Mouse (Mus musculus): ENCODE results near the gene Slc25a21.

Slc25a21 gene

DNA sequence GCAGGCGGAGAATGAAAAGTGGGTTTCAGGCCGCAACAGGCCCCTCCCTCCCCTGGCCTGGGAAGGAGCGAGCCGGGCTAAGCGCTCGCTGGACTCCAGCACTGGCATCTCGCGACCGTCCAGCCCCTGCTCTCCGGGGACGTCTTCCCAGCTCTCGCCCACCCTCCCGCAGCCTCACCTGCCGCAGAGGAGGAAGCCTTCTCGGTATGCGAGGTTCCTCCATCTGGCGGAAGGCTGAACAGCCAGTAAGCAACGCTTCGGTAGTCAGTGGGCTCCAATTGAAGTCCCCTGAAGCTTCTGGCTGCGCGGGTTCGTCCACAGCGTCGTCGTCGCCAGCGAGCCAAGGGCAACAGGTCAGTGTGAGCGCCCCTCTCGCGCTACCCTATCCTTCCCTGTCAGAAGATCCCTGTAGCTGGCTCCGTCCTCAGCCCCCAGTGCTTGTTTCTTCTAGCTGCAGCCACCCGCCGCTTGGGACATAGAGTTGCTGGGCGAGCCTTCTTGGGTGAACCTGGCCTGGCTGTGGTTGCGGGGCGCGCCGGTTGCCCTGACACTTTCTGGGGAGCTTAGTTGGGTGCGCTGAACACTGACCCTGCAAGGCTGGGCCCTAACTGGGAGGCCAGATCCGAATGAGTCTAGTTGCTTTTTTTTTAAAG is 505.7 kb downstream of the Slc25a21 start, which contains the start of gene Pax9:
Pax9 (plus strand) TSS at position 341 of the 653 bp plus-strand sequence.
- no peak for DNase-seq (ENCODE audit: low spot score in 2 of 2)

DNA sequence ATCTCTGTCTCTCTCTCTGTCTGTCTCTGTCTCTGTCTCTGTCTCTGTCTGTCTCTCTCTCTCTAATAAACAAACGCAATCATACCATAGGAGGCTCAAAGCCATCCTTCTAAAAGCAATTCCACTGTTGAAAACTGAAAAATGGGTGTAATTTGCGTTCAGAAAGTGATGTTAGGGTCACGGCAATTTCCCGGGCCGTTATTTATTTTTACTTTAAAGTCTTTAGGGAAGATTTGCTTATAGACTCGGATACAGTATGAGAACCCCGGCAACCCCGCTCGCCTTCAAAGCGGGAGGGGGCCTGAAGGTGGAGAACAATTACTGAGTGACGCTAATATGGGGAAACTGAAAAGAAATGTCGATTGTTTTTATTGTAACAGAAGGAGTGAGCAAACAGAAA is 506.3 kb downstream of the Slc25a21 start:
- no peak for DNase-seq (ENCODE audit: low spot score in 2 of 2)

DNA sequence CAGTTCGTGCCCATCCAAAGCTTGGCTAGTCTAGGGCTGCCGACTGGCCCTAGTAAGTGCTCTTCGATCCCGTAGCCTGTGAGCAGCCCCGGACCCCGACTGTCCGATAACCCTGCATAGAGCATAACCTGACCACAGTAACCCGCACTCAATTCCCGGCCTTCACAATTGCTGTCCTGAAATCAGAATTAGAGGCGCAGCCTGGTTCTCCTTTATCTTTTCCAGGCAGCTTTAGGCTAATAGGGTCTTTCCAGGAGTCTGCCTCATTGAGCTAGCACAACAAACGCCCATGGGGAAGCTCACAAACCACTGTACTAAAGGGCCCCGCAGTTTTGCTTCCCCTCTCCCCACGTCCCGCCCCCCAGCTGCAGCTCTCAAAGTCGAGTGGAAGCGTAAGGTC is 506.9 kb downstream of the Slc25a21 start:
- no peak for DNase-seq (ENCODE audit: low spot score in 2 of 2)

DNA sequence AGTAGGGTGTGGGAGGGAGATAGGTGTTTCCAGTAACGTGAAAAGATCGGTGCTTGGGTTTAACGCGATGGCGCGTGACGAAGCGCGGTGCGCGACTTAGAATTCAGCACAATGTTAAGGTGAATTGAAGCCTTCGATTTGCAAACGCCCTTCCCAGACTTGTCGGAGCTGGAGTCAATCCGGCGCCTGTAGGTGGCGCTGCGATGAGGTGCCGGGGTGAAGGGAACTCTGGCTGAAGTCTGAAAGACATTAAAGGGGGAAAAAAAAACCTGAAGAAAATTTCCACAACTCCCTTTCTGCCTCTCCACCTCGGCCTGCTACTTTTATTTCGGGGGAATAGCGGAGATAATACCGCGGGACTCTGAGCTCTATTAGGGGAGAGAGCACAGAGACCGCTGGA is 507.5 kb downstream of the Slc25a21 start:
- DNase-seq (ENCODE audit: low spot score in 2 of 2), result no peak

DNA sequence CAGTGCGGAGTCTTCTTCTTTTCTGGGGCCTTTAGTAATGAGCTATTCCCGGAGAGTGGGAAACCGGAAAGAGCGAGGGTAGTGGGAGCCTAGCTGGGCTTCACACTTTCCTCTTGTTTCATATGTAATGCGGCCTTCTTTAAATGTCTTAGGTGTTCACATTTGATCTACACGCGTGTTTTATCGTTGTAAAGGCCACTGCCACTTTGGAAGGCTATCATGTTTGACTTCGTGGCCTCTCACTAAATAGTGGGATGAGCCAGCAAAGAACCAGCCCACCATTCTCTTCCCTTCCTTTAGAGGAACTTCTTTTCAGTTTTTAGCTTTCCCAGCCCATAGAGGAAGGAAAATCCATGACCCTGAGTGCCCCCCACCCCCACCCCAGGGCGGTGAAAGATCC is 507.9 kb downstream of the Slc25a21 start:
- no peak for DNase-seq (ENCODE audit: low spot score in 2 of 2)

DNA sequence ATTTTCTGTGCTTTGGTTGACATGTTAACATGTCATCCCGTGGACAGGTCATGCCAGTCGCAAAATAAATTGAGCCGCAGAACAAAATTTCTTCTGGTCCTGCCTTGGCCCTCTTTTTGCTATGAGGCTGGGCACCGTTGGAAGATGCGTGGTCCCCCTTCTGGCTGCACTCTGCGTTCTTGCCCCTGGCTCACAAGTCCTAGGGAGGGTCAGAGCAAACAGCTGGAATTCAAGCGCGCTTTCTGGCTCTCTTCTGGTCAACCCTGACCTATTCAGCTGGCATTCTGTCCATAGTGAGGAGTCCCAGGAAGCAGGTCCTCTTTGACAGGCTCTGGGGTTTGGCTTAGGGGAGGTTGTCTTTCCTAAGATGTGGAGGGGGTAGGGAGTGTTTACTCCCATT is 508.4 kb downstream of the Slc25a21 start:
- no peak for DNase-seq (ENCODE audit: low spot score in 2 of 2)

DNA sequence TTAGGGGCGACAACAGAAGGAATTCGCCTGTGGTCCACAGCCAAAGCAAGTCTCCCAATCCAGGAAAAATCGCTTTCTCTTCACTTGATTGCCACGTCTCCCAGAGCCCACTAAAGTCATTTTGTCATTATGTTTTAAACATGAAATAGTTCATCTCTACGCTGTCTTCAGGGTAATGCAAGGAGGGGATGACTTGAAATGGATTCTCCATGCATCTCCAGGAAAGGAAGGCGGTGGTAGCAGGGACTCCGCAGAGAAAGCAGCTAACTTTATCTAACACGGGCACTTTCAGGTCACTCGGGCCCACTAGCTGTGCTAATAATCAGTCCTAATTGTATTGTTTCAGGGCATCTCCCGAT is 508.8 kb downstream of the Slc25a21 start:
- DNase-seq (ENCODE audit: low spot score in 2 of 2), result no peak

DNA sequence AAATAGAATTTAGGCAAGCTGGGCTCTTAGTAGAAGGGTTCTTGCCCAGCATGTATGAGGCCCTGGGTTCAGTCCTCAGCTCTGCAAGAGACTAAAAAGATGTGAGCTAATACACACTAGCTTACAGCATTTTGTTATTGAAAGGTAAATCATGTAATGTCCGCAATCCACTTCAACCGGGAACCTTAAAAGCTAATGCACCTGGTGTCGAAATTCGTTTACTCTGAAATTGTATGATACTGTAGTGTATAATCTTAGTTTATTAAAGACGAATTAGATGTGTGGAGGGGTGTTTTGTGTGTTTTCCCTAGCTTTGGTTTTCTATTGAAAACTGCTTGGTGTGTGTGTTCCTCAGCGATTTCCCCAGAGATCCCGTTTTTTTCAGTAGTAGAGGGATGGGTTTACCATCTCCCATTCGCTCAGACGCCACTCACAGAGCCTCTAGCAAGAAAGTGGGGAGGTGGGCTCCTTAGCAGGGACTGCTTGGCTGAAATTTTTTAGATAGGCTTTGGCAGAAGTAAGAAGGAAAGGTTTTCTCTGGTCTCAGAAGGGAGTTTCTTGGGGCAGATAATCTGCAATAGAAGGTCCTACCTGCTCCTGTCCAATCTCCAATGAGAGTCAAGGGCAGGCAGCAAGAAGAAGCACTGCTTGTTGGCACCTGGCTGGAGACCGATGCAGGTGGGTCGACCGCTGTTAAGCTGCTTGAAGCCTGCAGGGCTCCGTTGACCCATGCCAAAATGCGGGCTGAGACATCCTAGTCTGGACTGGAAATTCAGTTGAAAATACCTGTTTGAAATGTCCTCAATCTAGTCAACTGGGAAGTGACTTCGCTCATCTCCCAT is 509.4 kb downstream of the Slc25a21 start:
- DNase-seq (ENCODE audit: low spot score in 2 of 2), result no peak

DNA sequence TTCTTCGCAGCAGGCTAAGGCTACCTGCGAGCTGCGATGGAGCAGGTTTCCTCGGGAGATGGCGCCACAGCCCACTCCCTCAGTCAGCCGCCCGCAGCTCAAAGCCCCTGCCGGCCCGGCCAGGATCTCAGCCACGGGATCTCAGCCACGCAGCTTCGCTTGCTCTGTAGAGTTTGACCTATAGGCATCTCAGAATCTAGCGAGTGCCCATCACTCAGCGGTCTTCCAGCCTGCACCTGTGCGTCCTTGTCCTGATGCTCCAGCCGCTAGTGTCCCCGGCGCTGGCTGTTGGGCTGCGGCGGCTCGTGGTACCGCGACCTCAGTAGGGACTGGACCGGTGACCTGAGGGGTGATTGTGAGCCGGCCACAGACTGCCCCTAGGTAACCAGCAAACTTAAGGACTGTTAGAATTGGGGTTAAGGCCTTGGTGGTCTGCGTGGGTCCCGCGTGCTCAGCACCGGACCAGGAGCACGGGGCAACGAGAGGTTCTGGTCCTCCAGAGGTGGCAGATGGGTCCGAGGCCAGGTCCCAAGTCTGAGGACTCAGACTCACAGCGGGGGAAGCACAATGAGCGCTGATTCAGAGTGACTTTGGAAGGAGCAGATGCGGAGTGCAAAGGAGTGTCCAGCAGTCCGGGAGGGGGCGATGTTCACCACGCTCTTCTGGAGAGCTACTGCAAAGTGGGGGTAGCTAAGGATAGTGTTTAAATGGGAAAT is 516.0 kb downstream of the Slc25a21 start:
- no peak for DNase-seq (ENCODE audit: low spot score in 2 of 2)

DNA sequence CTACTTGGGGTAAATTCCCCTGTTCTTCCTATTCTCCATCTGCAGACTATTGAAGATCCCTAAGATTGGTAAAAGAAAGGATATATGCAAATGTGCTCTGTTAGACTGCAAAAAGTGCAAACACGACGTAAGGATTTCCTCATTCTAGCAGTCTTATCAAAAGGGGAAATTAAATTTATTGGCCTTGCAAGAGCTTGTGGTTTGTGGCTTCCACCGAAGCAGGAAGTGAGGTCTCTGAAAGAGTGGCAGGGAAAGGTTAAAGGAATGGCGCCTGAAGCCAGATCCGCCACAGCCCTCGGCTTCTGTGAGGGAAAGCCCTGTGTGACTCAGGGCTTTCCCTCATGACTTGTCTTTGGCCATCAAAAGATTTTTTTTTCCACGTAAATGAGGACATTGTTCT is 519.7 kb downstream of the Slc25a21 start:
- no peak for DNase-seq (ENCODE audit: low spot score in 2 of 2)

DNA sequence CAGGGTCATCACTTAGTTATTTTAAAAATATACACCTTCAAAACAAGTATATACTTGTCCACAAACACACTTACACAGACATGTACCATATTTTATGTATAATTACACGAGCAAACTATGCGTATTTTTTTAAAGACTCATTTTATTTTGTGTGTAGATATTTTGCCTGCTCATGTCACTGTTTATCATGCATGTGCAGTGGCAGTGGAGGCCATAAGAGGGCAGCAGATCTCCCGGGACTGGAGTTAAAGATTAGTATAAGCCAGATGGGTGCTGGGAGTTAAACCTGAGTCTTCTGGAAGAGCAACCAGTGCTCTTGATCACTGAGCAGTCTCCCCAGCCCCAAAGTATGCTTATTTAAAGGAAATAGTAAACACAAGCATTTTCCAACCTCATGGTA is 522.5 kb downstream of the Slc25a21 start:
- no peak for DNase-seq (ENCODE audit: low spot score in 2 of 2)

DNA sequence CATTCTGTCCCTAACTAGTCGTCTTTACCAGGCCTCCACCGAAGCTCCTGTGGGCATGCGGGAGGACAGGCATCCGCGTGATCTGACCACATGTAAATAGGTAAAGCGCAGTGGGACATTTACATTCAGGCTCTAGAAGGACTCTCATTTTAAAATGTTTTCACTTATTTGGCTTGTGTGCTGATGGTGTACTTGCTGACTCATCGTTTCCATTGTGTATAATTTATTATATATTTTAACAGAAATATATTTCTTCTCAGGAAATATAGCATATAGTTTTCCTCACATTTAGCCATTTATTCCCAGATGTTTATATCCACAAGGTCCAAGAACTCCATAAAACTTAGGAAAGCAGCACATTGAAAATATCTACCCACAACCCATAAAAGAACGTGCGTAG is 526.5 kb downstream of the Slc25a21 start:
- no peak for DNase-seq (ENCODE audit: low spot score in 2 of 2)

DNA sequence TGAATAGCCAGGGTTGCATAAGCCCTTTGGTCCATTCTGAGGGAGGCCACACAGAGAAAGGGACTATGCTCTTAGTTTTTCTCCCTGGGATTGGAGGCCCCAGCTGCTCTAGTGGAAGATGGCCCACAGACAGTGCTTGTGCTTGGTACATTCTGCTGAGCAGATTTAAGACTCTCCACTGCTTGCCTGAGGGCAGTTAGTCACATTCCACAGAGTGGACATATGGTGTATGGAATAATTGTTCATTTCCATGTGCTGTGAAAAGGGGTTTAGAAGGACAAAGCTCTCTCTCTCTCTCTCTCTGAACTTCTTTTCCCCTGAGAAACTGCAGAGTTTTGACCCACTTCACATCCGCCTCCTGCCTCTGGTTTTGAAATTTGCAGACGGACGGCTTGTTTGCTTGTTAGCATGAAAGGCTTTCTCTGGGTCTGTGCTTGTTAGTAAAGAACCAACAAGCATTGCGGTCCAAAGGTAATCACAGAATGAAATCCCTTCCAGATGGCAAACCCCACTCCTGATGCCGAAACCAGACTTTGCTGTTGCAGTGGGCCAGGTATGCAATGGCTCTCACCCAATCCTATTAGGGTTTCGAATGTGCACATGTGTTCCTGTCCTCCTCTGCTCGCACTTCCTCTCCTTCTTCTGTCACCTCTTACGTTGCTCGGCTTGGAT is 527.7 kb downstream of the Slc25a21 start:
- DNase-seq (ENCODE audit: low spot score in 2 of 2), result no peak
